Mouse (Mus musculus) embryonic facial prominence, embryonic 12.5 days (tissue): ENCODE results near the gene Sec14l2. TPM values are rescaled to one million over a fixed set of nuclear protein-coding genes. Genes with fewer than 3 reads are reported as not detected.
A peak's percentile ranks its signal among the peaks of the same experiment; 100 is the strongest.
"Not testable (repeated sequence)": the region's sequence is repeated elsewhere in the genome, so short reads cannot be mapped to it uniquely, and the experiment has no call there.

Experiments used
- ATAC-seq: fragments of 200-750 bp; cut with Nextera tagmentation; 2 replicates; pipeline ENCODE4 v1.8.0; 2017; ENCODE audit not compliant: insufficient number of reproducible peaks, insufficient read depth, low FRiP score, low TSS enrichment
- H3K27ac ChIP-seq: fragments of 300-500 bp; sonication (generic); 2 replicates; pipeline ENCODE4 v1.5.1; 2016; ENCODE audit warnings: mild to moderate bottlenecking
- H3K27me3 ChIP-seq: fragments of 300-500 bp; sonication (generic); 2 replicates; pipeline ENCODE4 v1.6.1; 2016; ENCODE audit warnings: mild to moderate bottlenecking, moderate library complexity
- H3K36me3 ChIP-seq: fragments of 300-500 bp; sonication (generic); 2 replicates; pipeline ENCODE4 v1.6.1; 2016; ENCODE audit warnings: mild to moderate bottlenecking
- H3K4me1 ChIP-seq: fragments of 300-500 bp; sonication (generic); 2 replicates; pipeline ENCODE4 v1.6.1; 2016
- H3K4me2 ChIP-seq: fragments of 300-500 bp; sonication (generic); replicated peaks from 2 replicates; pipeline ENCODE4 v1.6.1; 2016; ENCODE audit warnings: mild to moderate bottlenecking, moderate library complexity
- H3K4me3 ChIP-seq: fragments of 300-500 bp; sonication (generic); 2 replicates; pipeline ENCODE4 v1.5.1; 2016; ENCODE audit warnings: mild to moderate bottlenecking
- H3K9ac ChIP-seq: fragments of 300-500 bp; sonication (generic); 2 replicates; pipeline ENCODE4 v1.6.1; 2016; ENCODE audit warnings: mild to moderate bottlenecking, moderate library complexity
- H3K9me3 ChIP-seq: fragments of 300-500 bp; sonication (generic); 2 replicates; pipeline ENCODE4 v1.6.1; 2016; ENCODE audit warnings: mild to moderate bottlenecking, moderate library complexity
- WGBS: fragments of 180-500 bp; shearing (Covaris S2); methylation state at CpG from one replicate; pipeline ENCODE4 v1.1.7; 2016; 5-methylcytosine and 5-hydroxymethylcytosine counted together
- polyA plus RNA-seq: library from polyadenylated mRNA; unstranded; fragments of >200 nt; fragmentation: Nextera tagmentation; extraction: Ambion mirVana; gene quantifications from 2 replicates; pipeline ENCODE4 v1.2.1, GENCODE M21; 2016

Gene Sec14l2
- polyA plus RNA-seq, 1 experiment from 2014 or later: 2.0 TPM

DNA sequence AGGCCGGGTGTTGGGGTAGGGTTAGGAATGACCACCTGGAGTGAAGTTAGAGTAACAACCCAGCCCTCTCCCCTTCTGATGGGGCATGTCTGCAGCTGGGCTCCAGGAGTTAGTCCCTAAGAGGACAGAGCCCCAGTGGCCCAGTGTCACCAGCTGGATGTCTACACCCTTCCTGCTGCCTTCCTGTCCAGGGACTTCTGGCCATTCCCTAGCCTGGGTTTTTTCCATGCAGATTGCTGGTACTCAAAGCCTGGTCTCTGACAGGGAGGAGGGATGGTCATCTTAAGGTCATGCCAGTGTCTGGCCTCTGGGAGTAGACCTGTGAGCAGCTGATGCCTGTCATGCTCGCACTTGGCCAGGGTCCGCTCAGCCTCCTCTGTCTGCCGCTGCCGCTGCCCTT lies 24.9 kb upstream of the Sec14l2 start:
- Histone ChIP-seq H3K9me3 (no peaks in the 10 kb centered on the region), H3K4me1 (no peaks in the 10 kb centered on the region), H3K27me3 (no peaks in the 10 kb centered on the region), H3K9ac (no peak overlapping the region), H3K4me2 (no peak overlapping the region), H3K4me3 (no peak overlapping the region), H3K36me3 (peaks cover 40% of the 10 kb centered on the region), H3K27ac (no peak overlapping the region)
- 81% methylated on average over 5 of the region's 5 CpGs for whole genome bisulfite sequencing
- ATAC-seq: no peak

DNA sequence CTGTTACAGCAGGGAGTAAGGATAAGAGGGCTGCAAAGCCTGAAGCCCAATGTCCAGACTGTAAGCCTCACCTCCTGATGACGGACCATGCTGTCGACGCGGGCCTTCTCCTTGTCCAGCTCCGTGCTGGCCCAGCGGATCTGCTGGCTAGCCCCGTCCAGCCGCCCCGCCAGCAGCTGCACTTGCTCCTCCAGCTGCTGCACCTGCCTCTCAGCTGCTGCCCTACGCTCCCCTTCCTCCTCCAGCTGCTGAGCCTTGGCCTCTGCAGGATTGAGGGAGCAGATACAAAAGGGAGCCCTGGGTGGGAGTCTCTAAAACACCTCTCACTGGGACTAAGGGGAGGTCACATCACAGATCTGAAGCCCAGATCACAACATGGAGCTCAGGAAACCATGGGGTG lies 23.9 kb upstream of the Sec14l2 start:
- Histone ChIP-seq H3K36me3 (peaks cover 50% of the 10 kb centered on the region), H3K4me3 (no peak overlapping the region), H3K4me2 (no peak overlapping the region), H3K27me3 (no peaks in the 10 kb centered on the region), H3K27ac (no peak overlapping the region), H3K9ac (no peak overlapping the region), H3K9me3 (no peaks in the 10 kb centered on the region), H3K4me1 (no peaks in the 10 kb centered on the region)
- WGBS: 86% methylated on average over 10 of the region's 10 CpGs
- no peak for ATAC-seq

DNA sequence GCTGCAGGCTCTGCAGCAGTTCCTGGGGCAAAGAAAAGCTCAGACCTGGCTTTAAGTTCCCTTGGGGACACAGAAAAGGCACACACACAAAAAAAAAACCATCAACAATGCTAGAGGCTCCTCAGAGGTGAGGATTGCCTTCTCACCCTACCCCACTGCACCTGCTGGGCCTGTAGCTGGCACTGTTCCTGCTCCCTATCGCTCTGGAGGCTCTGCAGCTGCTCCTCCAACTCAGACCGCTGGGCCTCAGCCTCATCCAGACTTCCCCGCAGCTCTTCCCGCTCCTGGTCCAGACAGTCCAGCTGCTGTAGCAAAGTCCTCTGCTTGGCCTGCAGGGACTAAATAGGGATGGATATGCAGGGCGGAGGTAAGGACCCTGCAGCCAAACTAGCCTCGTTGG lies 23.2 kb upstream of the Sec14l2 start:
- 79% methylated on average over 6 of the region's 6 CpGs for WGBS
- no peak for ATAC-seq
- H3K9ac ChIP-seq: no peak overlapping the region

DNA sequence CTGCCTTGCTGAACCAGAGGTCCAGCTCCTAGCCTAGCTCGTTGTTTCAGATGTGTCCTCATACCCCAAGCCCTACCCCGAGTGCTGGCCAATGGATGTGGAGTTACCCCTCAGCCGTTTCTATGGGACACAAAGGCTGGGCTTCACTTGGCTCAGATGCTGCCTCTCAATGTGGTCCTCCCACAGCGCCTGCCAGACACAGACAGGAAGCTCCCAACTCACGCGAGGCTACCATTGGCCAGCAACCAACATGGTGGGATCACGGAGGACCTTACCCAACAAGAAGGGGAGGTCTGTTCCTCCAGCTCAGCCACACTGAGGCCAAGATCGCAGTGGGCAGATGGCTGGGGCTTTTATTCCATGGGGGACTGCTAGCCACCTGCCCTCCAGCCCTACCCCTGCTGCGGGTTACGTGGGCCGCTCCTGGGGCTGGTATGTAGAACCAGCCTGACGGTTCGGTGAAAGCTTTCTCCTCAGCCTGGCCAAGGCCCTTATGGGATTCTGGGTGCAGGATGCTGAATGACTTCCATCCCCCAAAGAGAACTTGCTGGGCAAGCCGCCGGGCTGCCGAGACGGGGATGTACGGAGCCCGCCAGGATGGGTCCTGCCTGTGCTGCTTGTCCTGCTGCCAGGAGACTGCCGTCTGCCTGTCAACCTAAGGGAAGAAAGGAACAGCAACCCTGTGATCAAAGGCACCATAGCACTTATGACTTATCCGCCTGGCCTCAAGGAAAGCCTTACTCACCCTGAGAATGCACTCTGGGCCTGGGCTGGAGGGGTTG lies 20.3 kb upstream of the Sec14l2 start:
- no peak overlapping the region for H3K4me3 ChIP-seq
- H3K36me3 ChIP-seq: peaks cover 72% of the 10 kb centered on the region
- no peak overlapping the region for H3K4me2 ChIP-seq
- ATAC-seq: no peak
- no peaks in the 10 kb centered on the region for H3K4me1 ChIP-seq
- H3K27me3 ChIP-seq: no peaks in the 10 kb centered on the region
- no peak overlapping the region for H3K9ac ChIP-seq
- no peak overlapping the region for H3K27ac ChIP-seq
- H3K9me3 ChIP-seq: no peaks in the 10 kb centered on the region
- WGBS: 90% methylated on average over 21 of the region's 21 CpGs

More for the DNA sequence above, 23.2 kb upstream of the Sec14l2 start:
- Histone ChIP-seq H3K36me3 (peaks cover 58% of the 10 kb centered on the region), H3K4me3 (no peak overlapping the region), H3K27me3 (no peaks in the 10 kb centered on the region), H3K9me3 (no peaks in the 10 kb centered on the region), H3K27ac (no peak overlapping the region), H3K4me1 (no peaks in the 10 kb centered on the region), H3K4me2 (no peak overlapping the region)

DNA sequence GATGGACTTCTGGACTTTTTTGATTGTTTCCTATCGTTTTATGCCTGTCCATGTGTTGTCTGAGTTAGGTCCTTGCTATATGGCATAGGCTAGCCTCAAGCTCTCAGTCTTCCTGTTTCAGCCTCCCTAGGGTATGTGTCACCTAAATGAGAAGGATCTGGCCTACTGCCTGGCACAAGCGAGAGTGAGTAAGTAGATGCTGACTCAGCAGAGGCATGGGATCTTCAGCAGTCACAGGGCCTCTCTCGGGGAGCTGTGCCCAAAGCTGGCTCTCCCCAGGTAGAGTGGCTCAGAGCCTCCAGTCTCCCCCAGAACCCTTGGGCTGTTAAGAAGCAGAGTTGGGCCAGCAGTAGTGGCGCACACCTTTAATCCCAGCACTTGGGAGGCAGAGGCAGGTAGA lies 19.1 kb upstream of the Sec14l2 start:
- Histone ChIP-seq H3K4me2 (no peak overlapping the region), H3K27me3 (no peaks in the 10 kb centered on the region), H3K27ac (no peak overlapping the region), H3K4me3 (no peak overlapping the region), H3K36me3 (peaks cover 77% of the 10 kb centered on the region), H3K4me1 (no peaks in the 10 kb centered on the region), H3K9me3 (no peaks in the 10 kb centered on the region), H3K9ac (no peak overlapping the region)
- ATAC-seq: no peak
- 85% methylated on average over 4 of the region's 4 CpGs for WGBS

DNA sequence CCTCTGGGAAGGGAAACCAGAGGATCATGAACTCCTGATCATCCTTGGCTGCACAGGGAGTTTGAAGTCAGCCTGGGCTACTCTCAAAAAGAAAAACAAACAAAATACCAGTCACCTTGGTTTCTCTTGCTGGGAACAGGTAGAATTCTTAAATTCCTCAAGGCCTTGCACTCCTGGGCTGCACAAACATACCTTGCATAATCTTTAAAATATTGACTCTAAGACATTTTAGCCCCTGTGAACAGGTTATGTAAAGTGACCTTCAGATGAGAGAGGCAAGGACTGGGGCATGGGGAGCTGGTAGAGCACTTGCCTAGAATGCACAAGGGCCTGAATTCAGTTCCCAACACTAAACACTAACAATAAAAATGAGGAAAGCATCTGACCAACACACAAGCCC lies 18.3 kb upstream of the Sec14l2 start:
- no peak overlapping the region for H3K9ac ChIP-seq
- H3K27ac ChIP-seq: no peak overlapping the region
- H3K36me3 ChIP-seq: peaks cover 81% of the 10 kb centered on the region
- H3K4me2 ChIP-seq: no peak overlapping the region
- H3K4me3 ChIP-seq: no peak overlapping the region
- ATAC-seq: no peak
- H3K27me3 ChIP-seq: no peaks in the 10 kb centered on the region
- no peaks in the 10 kb centered on the region for H3K9me3 ChIP-seq
- H3K4me1 ChIP-seq: peaks cover 4% of the 10 kb centered on the region

DNA sequence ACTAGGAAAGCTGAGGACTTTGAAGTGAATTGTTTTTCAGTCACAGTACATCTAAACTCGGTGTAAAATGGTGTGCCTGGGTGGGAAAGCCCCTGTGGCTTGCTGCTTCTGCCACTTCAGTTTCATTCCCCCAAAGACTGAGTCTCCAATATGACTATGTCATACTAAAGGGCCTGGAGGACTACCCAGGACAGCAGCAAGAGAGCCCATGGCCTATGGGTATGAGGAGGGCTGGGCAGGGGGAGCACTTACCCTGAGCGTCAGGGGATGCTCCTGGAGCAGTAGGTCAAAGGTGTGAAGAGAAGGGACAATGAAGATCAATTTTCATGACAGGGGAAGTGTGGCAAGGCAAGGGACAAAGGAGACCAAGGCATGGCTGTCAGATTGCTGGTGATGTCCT lies 15.7 kb upstream of the Sec14l2 start:
- WGBS: 74% methylated on average over 2 of the region's 2 CpGs
- no peaks in the 10 kb centered on the region for H3K9me3 ChIP-seq
- peaks cover 67% of the 10 kb centered on the region for H3K36me3 ChIP-seq
- no peak for ATAC-seq
- no peak overlapping the region for H3K9ac ChIP-seq
- no peaks in the 10 kb centered on the region for H3K27me3 ChIP-seq
- no peak overlapping the region for H3K4me2 ChIP-seq
- peaks cover 14% of the 10 kb centered on the region for H3K4me1 ChIP-seq
- no peak overlapping the region for H3K27ac ChIP-seq
- H3K4me3 ChIP-seq: no peak overlapping the region

DNA sequence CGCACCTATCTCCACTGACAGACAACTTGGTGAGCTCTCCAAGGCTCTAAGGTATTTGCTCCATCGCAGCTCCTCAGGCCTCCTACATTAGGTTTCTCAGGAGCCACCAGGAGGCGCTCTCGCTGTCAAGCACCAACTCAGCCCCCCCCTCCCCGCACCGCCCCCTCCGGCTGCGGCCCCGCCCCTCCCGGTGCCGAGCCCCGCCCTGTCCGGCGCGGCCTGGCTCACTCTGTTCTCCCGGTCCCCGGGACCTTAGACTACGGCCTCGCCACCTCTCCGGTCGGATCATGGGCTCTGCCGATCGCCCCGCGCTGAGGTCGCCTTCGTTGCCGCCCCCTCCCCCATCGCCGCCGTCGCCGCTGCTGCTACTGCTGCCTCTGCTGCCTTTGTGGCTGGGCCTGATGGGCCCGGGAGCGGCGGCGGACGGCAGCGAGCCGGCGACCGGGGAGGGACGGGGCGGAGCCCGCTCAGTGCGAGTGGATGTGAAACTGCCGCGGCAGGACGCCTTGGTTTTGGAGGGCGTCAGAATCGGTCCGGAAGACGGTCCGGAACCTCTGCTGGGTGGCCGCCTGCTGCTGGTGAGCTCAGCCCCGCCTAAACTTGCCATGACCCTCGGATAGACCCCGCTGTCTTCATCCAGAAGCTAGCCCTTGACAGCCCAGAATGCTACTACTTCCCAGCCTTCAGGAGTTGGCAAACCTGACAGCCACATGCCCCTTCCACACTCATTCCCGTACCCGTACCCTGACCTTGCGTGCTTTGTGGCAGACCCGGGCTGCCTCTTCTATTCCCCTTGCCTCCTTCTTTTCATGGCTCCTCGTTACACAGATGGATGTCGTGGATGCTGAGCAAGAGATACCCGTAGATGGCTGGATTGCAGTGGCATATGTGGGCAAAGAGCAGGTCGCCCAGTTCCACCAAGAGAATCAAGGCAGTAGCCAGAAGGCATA lies 12.0 kb upstream of the Sec14l2 start, which contains the start of gene Rnf215:
Gene Rnf215, plus strand, starts transcription at position 217 of the 950 bp plus-strand sequence.
- peak within 1 kb of the TSS; percentile 75 for H3K4me2 ChIP-seq
- no peaks in the 10 kb centered on the region for H3K9me3 ChIP-seq
- no peaks in the 10 kb centered on the region for H3K27me3 ChIP-seq
- WGBS: 2% methylated on average over 64 of the region's 66 CpGs
- H3K36me3 ChIP-seq: peaks cover 31% of the 10 kb centered on the region
- ATAC-seq: peak; percentile 85
- peak within 1 kb of the TSS; percentile 73 for H3K27ac ChIP-seq
- H3K9ac ChIP-seq: peak within 1 kb of the TSS; percentile 96
- H3K4me3 ChIP-seq: peak within 1 kb of the TSS; percentile 91
- peaks cover 14% of the 10 kb centered on the region for H3K4me1 ChIP-seq

DNA sequence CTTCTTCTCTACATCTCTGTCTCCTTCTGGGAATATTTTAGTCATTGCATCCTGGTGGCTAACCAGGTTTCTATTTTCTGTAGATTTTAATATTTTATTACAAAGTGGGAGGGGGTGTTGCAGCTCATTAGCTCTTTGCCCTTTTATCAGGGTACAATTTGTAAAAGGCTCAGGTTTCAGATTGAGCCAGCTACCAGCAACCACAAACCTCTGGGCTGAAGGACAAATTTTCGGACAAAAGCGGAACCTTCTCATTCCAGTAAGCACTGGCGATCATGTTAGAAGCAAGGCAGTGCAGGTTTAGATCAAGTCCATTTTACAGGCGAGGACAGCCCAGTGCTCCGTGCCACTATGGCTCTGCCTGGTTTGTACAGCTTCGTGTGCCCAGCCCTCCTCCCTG lies 11.2 kb upstream of the Sec14l2 start:
- Histone ChIP-seq H3K4me1 (peaks cover 14% of the 10 kb centered on the region), H3K9me3 (no peaks in the 10 kb centered on the region), H3K4me2 (peak overlapping the region; percentile 75; the same call in 1 of the 2 replicates), H3K9ac (0 out of 2 replicates have a peak overlapping the region, but pooled peaks have one; percentile 10), H3K27ac (no peak overlapping the region), H3K36me3 (peaks cover 23% of the 10 kb centered on the region), H3K4me3 (peak overlapping the region; percentile 91; the same call in 1 of the 2 replicates), H3K27me3 (no peaks in the 10 kb centered on the region)
- WGBS: 56% methylated on average over 6 of the region's 6 CpGs
- ATAC-seq: no peak

DNA sequence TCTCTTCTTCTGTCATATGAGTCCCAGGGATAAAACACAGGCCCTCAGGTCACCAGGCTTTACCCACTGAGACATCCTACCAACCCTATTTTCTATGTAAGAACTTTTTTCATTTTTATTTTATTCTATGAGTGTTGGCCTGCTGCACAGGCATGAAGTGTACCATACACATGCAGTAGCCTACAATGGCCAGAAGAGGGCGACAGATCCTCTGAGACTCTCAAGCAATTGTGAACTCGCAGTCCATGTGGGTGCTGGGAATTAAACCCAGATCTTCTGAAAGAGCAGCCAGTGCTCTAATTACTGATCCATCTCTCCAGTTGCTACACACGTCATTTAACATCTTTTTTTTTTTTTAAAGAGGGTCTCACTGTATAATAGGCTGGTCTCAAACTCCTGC lies 10.2 kb upstream of the Sec14l2 start:
- no peak overlapping the region for H3K27ac ChIP-seq
- no peak overlapping the region for H3K9ac ChIP-seq
- H3K36me3 ChIP-seq: peaks cover 15% of the 10 kb centered on the region
- H3K4me1 ChIP-seq: peaks cover 14% of the 10 kb centered on the region
- no peak overlapping the region for H3K4me2 ChIP-seq
- no peaks in the 10 kb centered on the region for H3K27me3 ChIP-seq
- WGBS: 58% methylated on average over 3 of the region's 3 CpGs
- no peak overlapping the region for H3K4me3 ChIP-seq
- H3K9me3 ChIP-seq: no peaks in the 10 kb centered on the region
- ATAC-seq: no peak

DNA sequence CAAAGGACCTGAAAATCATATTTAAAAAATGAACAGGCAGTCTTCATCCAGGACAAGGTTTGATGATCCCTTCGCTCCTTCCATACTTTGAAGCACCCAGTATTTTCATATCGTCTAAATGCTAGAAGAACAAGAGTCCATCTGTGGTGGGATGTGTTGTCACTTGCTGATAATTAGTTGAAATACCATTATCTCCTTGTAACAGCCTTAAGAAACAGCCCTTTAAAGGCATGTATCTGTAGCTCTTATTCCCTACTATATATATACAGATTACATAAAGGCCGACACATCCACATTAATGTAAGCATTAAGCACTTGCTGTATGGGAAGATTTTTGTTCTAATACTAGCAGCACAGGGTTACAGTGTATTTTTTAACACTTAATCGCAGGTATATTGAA lies 5.2 kb upstream of the Sec14l2 start:
- not testable (repeated sequence) for H3K36me3 ChIP-seq, H3K4me3 ChIP-seq, ATAC-seq, H3K9ac ChIP-seq, H3K4me1 ChIP-seq, H3K27me3 ChIP-seq, H3K9me3 ChIP-seq, H3K27ac ChIP-seq, H3K4me2 ChIP-seq
- WGBS: 92% methylated on average over 4 of the region's 4 CpGs

DNA sequence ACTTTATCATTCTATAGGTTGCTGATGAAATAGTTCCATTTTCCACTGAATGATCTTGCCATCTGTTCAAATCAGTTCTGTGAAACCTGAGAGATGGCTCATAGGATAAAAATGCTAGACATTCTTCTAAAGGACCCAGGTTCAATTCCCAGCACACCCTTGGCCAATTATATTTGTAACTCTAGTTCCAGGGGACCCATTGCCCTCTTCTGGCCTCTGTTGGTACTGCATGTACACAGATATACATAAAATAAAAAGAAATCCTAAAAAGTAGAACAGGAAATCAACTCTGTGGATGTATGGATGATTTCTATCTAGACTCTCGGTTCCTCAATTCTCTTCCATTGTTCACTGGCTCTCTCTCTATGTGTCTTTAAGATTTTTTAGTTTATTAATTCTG lies 3.8 kb upstream of the Sec14l2 start:
- no peak for ATAC-seq
- Histone ChIP-seq H3K27ac (no peak overlapping the region), H3K4me3 (no peak overlapping the region), H3K4me2 (no peak overlapping the region), H3K27me3 (no peaks in the 10 kb centered on the region), H3K4me1 (no peaks in the 10 kb centered on the region), H3K9ac (no peak overlapping the region), H3K9me3 (0 out of 2 replicates have a peak, but pooled peaks cover 6% of the 10 kb centered on the region), H3K36me3 (no peaks in the 10 kb centered on the region)
- 88% methylated on average over 1 of the region's 1 CpGs for WGBS
